Mouse (Mus musculus) lung, adult 2 months (tissue): Measurements from ENCODE around the gene P2rx1.

Source experiments
- CTCF ChIP-seq: fragments of 200-500 bp; IDR thresholded peaks from 2 replicates; pipeline ENCODE4 v1.5.1; 2011; ENCODE audit warnings: mild to moderate bottlenecking, low read length, control low read depth; ENCODE audit not compliant: insufficient read depth
- POLR2A ChIP-seq: fragments of 200-500 bp; IDR thresholded peaks from 2 replicates; pipeline ENCODE4 v1.6.1; 2011; ENCODE audit warnings: low read depth, mild to moderate bottlenecking, control low read depth, low read length, borderline replicate concordance; ENCODE audit errors: extremely low read depth

- TF ChIP-seq CTCF (no peak), POLR2A (no peak)
These were observed 53.9 kb downstream of the P2rx1 start for GRCm38 (mm10) chr11:73052795-73053194.
